Comparison of ENCODE assay signal across 10 mouse cellular contexts in the genomic region with DNA sequence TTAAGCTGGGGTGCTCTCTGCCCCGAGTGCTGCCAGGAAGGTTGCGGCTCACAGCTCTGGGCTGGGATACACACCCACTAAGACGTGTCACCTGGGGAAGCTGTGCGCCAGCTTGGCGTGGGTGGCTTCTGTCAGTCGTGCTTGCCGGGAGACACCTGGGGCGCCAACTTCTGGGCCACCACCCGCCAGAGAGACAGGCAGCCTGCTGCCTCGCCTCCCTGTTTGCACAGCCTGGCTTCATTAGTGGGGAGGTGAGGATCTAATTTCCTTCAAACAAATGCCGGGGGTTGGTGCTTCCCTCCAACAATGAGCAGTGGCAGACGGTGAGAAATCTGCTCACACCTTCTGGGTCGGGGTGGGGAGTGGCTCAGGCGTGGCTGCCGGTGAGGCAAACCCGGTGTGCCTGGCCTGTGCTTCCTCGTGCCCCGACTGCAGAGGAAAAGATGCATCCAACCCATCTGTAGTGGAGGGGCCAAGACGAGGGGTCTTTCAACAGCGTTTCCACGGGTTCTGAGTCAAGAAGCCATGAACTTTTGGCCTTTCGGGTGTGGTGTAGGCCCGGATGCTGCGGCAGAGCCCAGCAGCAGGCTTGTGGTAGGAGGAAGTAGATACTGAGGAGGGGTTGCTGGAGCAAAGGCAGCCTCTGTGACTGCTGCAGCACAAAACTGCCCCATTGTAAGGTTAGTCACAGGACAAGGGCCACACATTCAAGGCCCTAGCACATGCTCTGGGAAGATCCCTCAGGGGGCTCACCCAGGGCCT.
A peak's percentile ranks its signal among the peaks of the same experiment; 100 is the strongest.
DNase-seq lines count a peak whose midpoint lies in the region; ATAC-seq and TF ChIP-seq lines count a peak whose summit lies in the region.
"Had no signal": no experiment of that assay in that cellular context is flagged by ENCODE, and none has a peak within 500 bp of the region (broad histone marks: within the 10 kb centered on the region; RNA-seq: fewer than 3 reads in every experiment).

No protein-coding gene starts in this region.

- 27% methylated on average over 24 of the region's 24 CpGs for WGBS in lung, adult 2 months

- peak; percentile 98 for ATAC-seq in common myeloid progenitor, adult 5-6 weeks (replicated peaks; ENCODE audit: low read depth, poor library complexity, severe bottlenecking)

- TF ChIP-seq CTCF in lung, adult 2 months (IDR thresholded peaks at IDR 0.05; ENCODE audit: insufficient read depth, low read length), result no peak

- DNase-seq in lung, postnatal 36 days, result peak; percentile 43
- DNase-seq in lung, adult 2 months, result no peak
- DNase-seq in thymus, postnatal 10 days (ENCODE audit: low spot score in 2 of 2), result peak; percentile 56 to 67
- DNase-seq in cerebellum, postnatal 4 days (ENCODE audit: low spot score in 2 of 2), result no peak
- no peak for DNase-seq in heart, postnatal 4 days
- no peak for DNase-seq in adrenal gland, adult 2 months

- peaks cover 21% of the 10 kb centered on the region for H3K9me3 ChIP-seq in megakaryocyte, embryonic 14.5 days
- H3K9me3 ChIP-seq: limb, embryonic 13.5 days had no signal

- H3K36me3 ChIP-seq in megakaryocyte, embryonic 14.5 days (replicated peaks; ENCODE audit: low read length), result no peaks in the 10 kb centered on the region
- H3K36me3 ChIP-seq: heart, embryonic 13.5 days; limb, embryonic 13.5 days had no signal

- H3K4me1 ChIP-seq in lung, adult 2 months (ENCODE audit: control insufficient read depth, insufficient read depth, low read length), result peaks cover 33% of the 10 kb centered on the region
- peaks cover 12% of the 10 kb centered on the region for H3K4me1 ChIP-seq in megakaryocyte, embryonic 14.5 days

- H3K4me3 ChIP-seq in lung, adult 2 months (replicated peaks; ENCODE audit: extremely low read depth, low read depth, low read length), result no peak overlapping the region
- H3K4me3 ChIP-seq in megakaryocyte, embryonic 14.5 days (replicated peaks), result peak overlapping the region; percentile 28
- H3K4me3 ChIP-seq: heart, embryonic 13.5 days; limb, embryonic 13.5 days had no signal

- H3K27me3 ChIP-seq in megakaryocyte, embryonic 14.5 days (replicated peaks), result peaks cover 78% of the 10 kb centered on the region
- H3K27me3 ChIP-seq: limb, embryonic 13.5 days had no signal

- no peak for TF ChIP-seq POLR2A in lung, adult 2 months (IDR thresholded peaks at IDR 0.05; ENCODE audit: borderline replicate concordance, extremely low read depth, low read depth, low read length)

Comparison
In these comparisons a context has a peak if more than half of its experiments do, and no peak if none do; other contexts are left out.
1. DNase-seq: peak in lung, postnatal 36 days (single experiment) and thymus, postnatal 10 days (2 of 2); none in lung, adult 2 months (single experiment), cerebellum, postnatal 4 days (0 of 2), heart, postnatal 4 days (single experiment) and adrenal gland, adult 2 months (single experiment).